Mouse (Mus musculus) MEL (cell line): ENCODE results near the gene Zmiz1. TPM values are rescaled to one million over a fixed set of nuclear protein-coding genes. Genes with fewer than 3 reads are reported as not detected.

ENCODE experiments used
- DNase-seq: peaks from one replicate; pipeline ENCODE4 v3.0.0; 2011; ENCODE audit warnings: low read depth, low spot score
- H3K27ac ChIP-seq: 2 replicates; pipeline ENCODE4 v1.5.1; 2012; ENCODE audit warnings: low read depth, mild to moderate bottlenecking, control low read depth, low read length, moderate library complexity; ENCODE audit not compliant: control insufficient read depth
- H3K27me3 ChIP-seq, 2 experiments: fragments of 150-350 bp in 1 of 2; sonication (generic) in 1 of 2; 2 replicates each; pipeline ENCODE4 v1.6.1; 2012; ENCODE audit warnings: low read length in 2 of 2, mild to moderate bottlenecking in 2 of 2, improper control_type of control experiment in 1 of 2, moderate library complexity in 1 of 2; ENCODE audit not compliant: insufficient read depth in 2 of 2, control insufficient read depth in 1 of 2
- H3K36me3 ChIP-seq, 2 experiments: 2 replicates each; pipeline ENCODE4 v1.6.1; 2012 to 2014; ENCODE audit warnings: low read length in 2 of 2, improper control_type of control experiment in 1 of 2, inconsistent platforms in 1 of 2, mild to moderate bottlenecking in 1 of 2; ENCODE audit not compliant: insufficient read depth in 2 of 2, control insufficient read depth in 1 of 2
- H3K4me1 ChIP-seq, 2 experiments: fragments of 150-350 bp in 1 of 2; sonication (generic) in 1 of 2; 2 replicates each; pipeline ENCODE4 v1.6.1; 2012; ENCODE audit warnings: low read length in 2 of 2, improper control_type of control experiment in 1 of 2, mild to moderate bottlenecking in 1 of 2; ENCODE audit not compliant: insufficient read depth in 2 of 2, control insufficient read depth in 1 of 2
- H3K4me3 ChIP-seq, 2 experiments: fragments of 150-350 bp in 1 of 2; sonication (generic) in 1 of 2; 2 replicates each; pipeline ENCODE4 v1.5.1; 2012; ENCODE audit warnings: low read depth in 2 of 2, low read length in 2 of 2, mild to moderate bottlenecking in 2 of 2, moderate library complexity in 2 of 2, control low read depth in 1 of 2, improper control_type of control experiment in 1 of 2; ENCODE audit not compliant: control insufficient read depth in 1 of 2, insufficient read depth in 1 of 2
- H3K79me2 ChIP-seq: 2 replicates; pipeline ENCODE4 v1.6.1; 2012; ENCODE audit warnings: mild to moderate bottlenecking, low read length, moderate library complexity; ENCODE audit not compliant: control insufficient read depth, poor library complexity, insufficient read depth
- H3K9ac ChIP-seq: 2 replicates; pipeline ENCODE4 v1.6.1; 2012; ENCODE audit warnings: low read depth, mild to moderate bottlenecking, control low read depth, low read length, moderate library complexity; ENCODE audit not compliant: control insufficient read depth, poor library complexity, severe bottlenecking
- H3K9me3 ChIP-seq: fragments of 150-350 bp; sonication (generic); replicated peaks from 2 replicates; pipeline ENCODE4 v1.6.1; 2012; ENCODE audit warnings: mild to moderate bottlenecking, low read length, improper control_type of control experiment, moderate library complexity; ENCODE audit not compliant: insufficient read depth
- CHD2 ChIP-seq: IDR thresholded peaks from 2 replicates; pipeline ENCODE4 v1.6.1; 2011; ENCODE audit warnings: low read length, improper control_type of control experiment
- ELF1 ChIP-seq: IDR thresholded peaks from 2 replicates; pipeline ENCODE4 v1.6.1; 2014; ENCODE audit warnings: low read depth, mild to moderate bottlenecking, inconsistent platforms, low read length, improper control_type of control experiment, moderate library complexity
- HCFC1 ChIP-seq: IDR thresholded peaks from 2 replicates; pipeline ENCODE4 v1.6.1; 2012; ENCODE audit warnings: low read depth, mild to moderate bottlenecking, inconsistent platforms, low read length, improper control_type of control experiment, moderate library complexity
- MAFK ChIP-seq: IDR thresholded peaks from 2 replicates; pipeline ENCODE4 v1.6.1; 2011; ENCODE audit warnings: low read depth, mild to moderate bottlenecking, low read length, improper control_type of control experiment, borderline replicate concordance
- MAX ChIP-seq: IDR thresholded peaks from 2 replicates; pipeline ENCODE4 v1.6.1; 2011; ENCODE audit warnings: low read length, improper control_type of control experiment
- MEF2A ChIP-seq: IDR thresholded peaks from 2 replicates; pipeline ENCODE4 v1.6.1; 2014; ENCODE audit warnings: low read depth, mild to moderate bottlenecking, inconsistent platforms, low read length, improper control_type of control experiment; ENCODE audit not compliant: poor library complexity, insufficient replicate concordance, severe bottlenecking; ENCODE audit errors: extremely low read depth
- NRF1 ChIP-seq: IDR thresholded peaks from 2 replicates; pipeline ENCODE4 v1.6.1; 2014; ENCODE audit warnings: low read depth, mild to moderate bottlenecking, inconsistent platforms, low read length, improper control_type of control experiment, moderate library complexity; ENCODE audit not compliant: poor library complexity, insufficient read depth, severe bottlenecking
- POLR2A ChIP-seq, 2 experiments: IDR thresholded peaks; 2 replicates each; pipeline ENCODE4 v1.6.1; 2011 to 2012; ENCODE audit warnings: low read length in 2 of 2, mild to moderate bottlenecking in 2 of 2, control low read depth in 1 of 2, improper control_type of control experiment in 1 of 2, low read depth in 1 of 2, moderate library complexity in 1 of 2; ENCODE audit not compliant: control insufficient read depth in 1 of 2, insufficient read depth in 1 of 2, poor library complexity in 1 of 2
- POLR2AphosphoS2 ChIP-seq: IDR thresholded peaks from 2 replicates; pipeline ENCODE4 v1.6.1; 2011; ENCODE audit warnings: low read length, improper control_type of control experiment
- POLR2AphosphoS5 ChIP-seq: IDR thresholded peaks from 2 replicates; pipeline ENCODE4 v1.6.1; 2012; ENCODE audit warnings: low read depth, borderline replicate concordance, mild to moderate bottlenecking, inconsistent platforms, low read length, moderate library complexity, mixed read lengths
- RCOR1 ChIP-seq: IDR thresholded peaks from 2 replicates; pipeline ENCODE4 v1.6.1; 2012; ENCODE audit warnings: low read depth, mild to moderate bottlenecking, inconsistent platforms, low read length, improper control_type of control experiment
- SMC3 ChIP-seq: IDR thresholded peaks from 2 replicates; pipeline ENCODE4 v1.6.1; 2011; ENCODE audit warnings: low read depth, low read length, improper control_type of control experiment
- USF1 ChIP-seq: IDR thresholded peaks from 2 replicates; pipeline ENCODE4 v1.6.1; 2014; ENCODE audit warnings: low read depth, mild to moderate bottlenecking, inconsistent platforms, low read length, improper control_type of control experiment, moderate library complexity
- USF2 ChIP-seq, 2 experiments: IDR thresholded peaks; 2 replicates each; pipeline ENCODE4 v1.6.1; 2011 to 2012; ENCODE audit warnings: improper control_type of control experiment in 2 of 2, low read length in 2 of 2, borderline replicate concordance in 1 of 2, inconsistent platforms in 1 of 2, low read depth in 1 of 2, mild to moderate bottlenecking in 1 of 2; ENCODE audit not compliant: insufficient read depth in 1 of 2
- ZKSCAN1 ChIP-seq: IDR thresholded peaks from 2 replicates; pipeline ENCODE4 v1.6.1; 2012; ENCODE audit warnings: low read depth, mild to moderate bottlenecking, inconsistent platforms, low read length, improper control_type of control experiment, moderate library complexity
- polyA plus RNA-seq, 2 experiments: library from polyadenylated mRNA; stranded (reverse) in 1 of 2; unstranded in 1 of 2; fragments of >175 nt in 1 of 2; fragments of >200 nt in 1 of 2; gene quantifications; 2 replicates each; pipeline versions ENCODE4 v1.2.1 to v1.2.4; 2012; ENCODE audit warnings: low replicate concordance in 2 of 2, low read depth in 1 of 2; ENCODE audit not compliant: insufficient read length in 2 of 2, insufficient read depth in 1 of 2, missing spikeins in 1 of 2
- total RNA-seq: library from RNA; depleted of rRNA; stranded (reverse); fragments of 300-350 nt; gene quantifications from 2 replicates; pipeline ENCODE4 v1.2.3, GENCODE M21; 2012

The Zmiz1 gene
- total and polyA plus RNA-seq, 3 experiments: 2.7 to 19.9 TPM; not detected in 1

DNA sequence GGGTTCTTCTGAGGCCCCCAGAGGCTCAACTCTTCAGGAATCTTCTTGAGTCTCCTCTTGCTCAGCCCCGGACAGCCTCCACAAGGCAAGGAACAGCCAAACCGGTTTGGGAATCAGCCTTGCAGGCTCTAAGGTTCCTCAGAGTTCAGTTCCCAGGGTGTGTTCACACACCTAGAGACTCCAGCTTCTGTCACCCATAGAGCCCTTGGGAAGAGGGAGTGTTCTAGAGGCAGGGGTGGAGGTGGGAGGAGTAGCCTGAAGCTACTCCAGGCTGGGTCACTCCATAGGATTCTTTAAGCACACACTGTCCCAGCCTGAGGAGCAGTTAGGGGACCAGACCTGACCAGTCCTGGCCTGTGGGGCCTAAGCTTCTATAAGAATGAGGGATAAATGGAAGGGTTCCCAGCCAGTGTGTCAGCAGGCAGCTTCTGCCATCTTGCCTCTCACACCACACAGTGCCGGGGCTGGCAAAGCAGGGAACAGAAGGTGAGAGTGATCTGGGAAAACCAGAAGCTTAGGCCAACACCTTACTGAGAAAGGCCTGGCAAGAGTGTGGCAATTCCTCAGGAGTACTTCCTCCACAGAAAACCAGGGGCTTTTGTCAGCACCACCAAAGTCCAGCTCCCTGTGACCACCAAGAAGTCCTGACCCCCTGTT is 168.7 kb downstream of the Zmiz1 start:
- no peaks in the 10 kb centered on the region for H3K36me3 ChIP-seq

GRCm38 (mm10) chr14:25628448-25629099 is 169.6 kb downstream of the Zmiz1 start:
- no peaks in the 10 kb centered on the region for H3K9me3 ChIP-seq
- TF ChIP-seq HCFC1 (no peak), ZKSCAN1 (no peak), MAX (no peak), CHD2 (no peak)
- TF ChIP-seq, all 39 proteins: peak for 0
- Histone ChIP-seq H3K27me3 (no peaks in the 10 kb centered on the region), H3K36me3 (no peaks in the 10 kb centered on the region), H3K9ac (no peak overlapping the region), H3K79me2 (no peaks in the 10 kb centered on the region), H3K27ac (no peak overlapping the region), H3K4me3 (no peak overlapping the region), H3K4me1 (no peaks in the 10 kb centered on the region)
- no peak for DNase-seq

More for the DNA sequence above, 168.7 kb downstream of the Zmiz1 start:
- TF ChIP-seq MEF2A (no peak), ZKSCAN1 (no peak), SMC3 (no peak), POLR2AphosphoS2 (no peak), USF1 (no peak), ELF1 (no peak)
- Histone ChIP-seq H3K9me3 (no peaks in the 10 kb centered on the region), H3K4me3 (no peak overlapping the region), H3K27ac (no peak overlapping the region), H3K9ac (no peak overlapping the region), H3K4me1 (no peaks in the 10 kb centered on the region), H3K79me2 (no peaks in the 10 kb centered on the region), H3K27me3 (no peaks in the 10 kb centered on the region)
- DNase-seq: no peak

GRCm38 (mm10) chr14:25629866-25630606 is 171.1 kb downstream of the Zmiz1 start:
- Histone ChIP-seq H3K4me1 (peaks cover 0 to 8% of the 10 kb centered on the region in 2 experiments; a peak in 2 of 4 replicates), H3K36me3 (peaks cover 0 to 7% of the 10 kb centered on the region in 2 experiments; a peak in 2 of 4 replicates), H3K9ac (no peak overlapping the region), H3K79me2 (no peaks in the 10 kb centered on the region), H3K27ac (no peak overlapping the region), H3K27me3 (no peaks in the 10 kb centered on the region), H3K9me3 (no peaks in the 10 kb centered on the region), H3K4me3 (no peak overlapping the region)
- DNase-seq: no peak
- no peak for TF ChIP-seq POLR2AphosphoS5
- no peak for TF ChIP-seq USF2 (IDR thresholded peaks at IDR 0.05; ENCODE audit: borderline replicate concordance in 1 of 2, insufficient read depth in 1 of 2, low read depth in 1 of 2, low read length in 2 of 2)
- TF ChIP-seq ZKSCAN1: no peak
- TF ChIP-seq NRF1: no peak
- no peak for TF ChIP-seq MAX
- no peak for TF ChIP-seq RCOR1
- no peak for TF ChIP-seq MAFK
- TF ChIP-seq POLR2A (IDR thresholded peaks at IDR 0.05; ENCODE audit: control insufficient read depth in 1 of 2, insufficient read depth in 1 of 2, low read depth in 1 of 2, low read length in 2 of 2, poor library complexity in 1 of 2): no peak
